Mouse (Mus musculus) liver, adult 2 months (tissue): ENCODE measurements at regions not wholly inside any gene's neighbourhood (a gene's known extent, or its start where the extent isn't known, plus 50 kb on each side); places are given as distances from the start of the nearest gene placed in this dataset.

Experiments
- DNase-seq: peaks from one replicate; pipeline ENCODE4 v3.0.0-alpha.2; 2011; ENCODE audit warnings: low read depth, low spot score; ENCODE audit errors: extremely low read depth
- H3K27ac ChIP-seq: fragments of 200-500 bp; replicated peaks from 2 replicates; pipeline ENCODE4 v1.5.1; 2012; ENCODE audit warnings: low read depth, mild to moderate bottlenecking, control low read depth, inconsistent platforms, low read length; ENCODE audit not compliant: insufficient read depth
- H3K27me3 ChIP-seq: fragments of 200-500 bp; 2 replicates; pipeline ENCODE4 v1.6.1; 2012; ENCODE audit warnings: mild to moderate bottlenecking, moderate library complexity, low read length, inconsistent platforms; ENCODE audit not compliant: control insufficient read depth, insufficient read depth
- H3K36me3 ChIP-seq: fragments of 200-500 bp; 2 replicates; pipeline ENCODE4 v1.6.1; 2012; ENCODE audit warnings: low read length, inconsistent platforms; ENCODE audit not compliant: control insufficient read depth, insufficient read depth
- H3K4me1 ChIP-seq: fragments of 200-500 bp; 2 replicates; pipeline ENCODE4 v1.6.1; 2011; ENCODE audit warnings: low read length; ENCODE audit not compliant: control insufficient read depth, insufficient read depth
- H3K4me3 ChIP-seq: fragments of 200-500 bp; 2 replicates; pipeline ENCODE4 v1.5.1; 2011; ENCODE audit warnings: low read depth, mild to moderate bottlenecking, control low read depth, low read length, moderate library complexity; ENCODE audit not compliant: insufficient read depth
- H3K79me2 ChIP-seq: fragments of 200-500 bp; 2 replicates; pipeline ENCODE4 v1.6.1; 2012; ENCODE audit warnings: inconsistent platforms, mild to moderate bottlenecking, low read length, moderate library complexity; ENCODE audit not compliant: control insufficient read depth, insufficient read depth
- H3K9ac ChIP-seq: fragments of 200-500 bp; 2 replicates; pipeline ENCODE4 v1.6.1; 2012; ENCODE audit warnings: low read depth, mild to moderate bottlenecking, control low read depth, inconsistent platforms, low read length
- CTCF ChIP-seq: fragments of 200-500 bp; IDR thresholded peaks from 2 replicates; pipeline ENCODE4 v1.5.1; 2011; ENCODE audit warnings: low read depth, low read length, control low read depth
- POLR2A ChIP-seq: fragments of 200-500 bp; IDR thresholded peaks from 2 replicates; pipeline ENCODE4 v1.6.1; 2011; ENCODE audit warnings: low read length, control low read depth; ENCODE audit not compliant: insufficient read depth; ENCODE audit errors: extremely low read depth
- WGBS: fragments of 180-500 bp; shearing (Covaris S2); methylation state at CpG from one replicate; pipeline ENCODE4 v1.1.7; 2018; 5-methylcytosine and 5-hydroxymethylcytosine counted together

GRCm38 (mm10) chr15:60132701-60133100 is 116.3 kb upstream of the 4933412E24Rik start:
- H3K79me2 ChIP-seq: no peaks in the 10 kb centered on the region
- no peaks in the 10 kb centered on the region for H3K36me3 ChIP-seq
- 80% methylated on average over 3 of the region's 3 CpGs for WGBS
- TF ChIP-seq CTCF (no peak), POLR2A (no peak)
- H3K27me3 ChIP-seq: no peaks in the 10 kb centered on the region
- H3K4me1 ChIP-seq: no peaks in the 10 kb centered on the region
- DNase-seq: no peak
- no peak overlapping the region for H3K4me3 ChIP-seq
- no peak overlapping the region for H3K9ac ChIP-seq
- H3K27ac ChIP-seq: no peak overlapping the region

GRCm38 (mm10) chr15:60124461-60124860 is 108.0 kb upstream of the 4933412E24Rik start:
- H3K27ac ChIP-seq: no peak overlapping the region
- TF ChIP-seq POLR2A: no peak
- no peak for TF ChIP-seq CTCF
- 71% methylated on average over 3 of the region's 3 CpGs for WGBS
- H3K79me2 ChIP-seq: no peaks in the 10 kb centered on the region
- no peaks in the 10 kb centered on the region for H3K36me3 ChIP-seq
- H3K9ac ChIP-seq: no peak overlapping the region
- H3K4me1 ChIP-seq: no peaks in the 10 kb centered on the region
- H3K4me3 ChIP-seq: no peak overlapping the region
- H3K27me3 ChIP-seq: no peaks in the 10 kb centered on the region
- no peak for DNase-seq

- Histone ChIP-seq H3K27ac (no peak overlapping the region), H3K4me3 (no peak overlapping the region), H3K79me2 (no peaks in the 10 kb centered on the region), H3K36me3 (no peaks in the 10 kb centered on the region), H3K9ac (no peak overlapping the region), H3K27me3 (no peaks in the 10 kb centered on the region), H3K4me1 (no peaks in the 10 kb centered on the region)
- no peak for TF ChIP-seq POLR2A
- no peak for TF ChIP-seq CTCF
- 89% methylated on average over 1 of the region's 1 CpGs for WGBS
- DNase-seq: no peak
Measured at GRCm38 (mm10) chr15:60119926-60120325, 103.5 kb upstream of the 4933412E24Rik start.

GRCm38 (mm10) chr15:60111885-60112284 is 95.5 kb upstream of the 4933412E24Rik start:
- Histone ChIP-seq H3K79me2 (no peaks in the 10 kb centered on the region), H3K36me3 (no peaks in the 10 kb centered on the region), H3K27ac (no peak overlapping the region), H3K4me3 (no peak overlapping the region), H3K9ac (no peak overlapping the region), H3K27me3 (no peaks in the 10 kb centered on the region), H3K4me1 (no peaks in the 10 kb centered on the region)
- no peak for TF ChIP-seq CTCF
- no peak for TF ChIP-seq POLR2A
- WGBS: 73% methylated on average over 3 of the region's 3 CpGs
- no peak for DNase-seq

GRCm38 (mm10) chr15:60111046-60111445 is 94.6 kb upstream of the 4933412E24Rik start:
- no peaks in the 10 kb centered on the region for H3K36me3 ChIP-seq
- no peak for TF ChIP-seq CTCF
- TF ChIP-seq POLR2A: no peak
- no peak overlapping the region for H3K9ac ChIP-seq
- no peak for DNase-seq
- 82% methylated on average over 4 of the region's 4 CpGs for WGBS
- no peak overlapping the region for H3K4me3 ChIP-seq
- no peak overlapping the region for H3K27ac ChIP-seq
- H3K27me3 ChIP-seq: no peaks in the 10 kb centered on the region
- no peaks in the 10 kb centered on the region for H3K4me1 ChIP-seq
- no peaks in the 10 kb centered on the region for H3K79me2 ChIP-seq

- Histone ChIP-seq H3K79me2 (no peaks in the 10 kb centered on the region), H3K4me3 (no peak overlapping the region), H3K9ac (no peak overlapping the region), H3K36me3 (no peaks in the 10 kb centered on the region), H3K27me3 (no peaks in the 10 kb centered on the region), H3K27ac (no peak overlapping the region), H3K4me1 (no peaks in the 10 kb centered on the region)
- 86% methylated on average over 2 of the region's 2 CpGs for WGBS
- TF ChIP-seq CTCF (no peak), POLR2A (no peak)
- DNase-seq: no peak
Measured at GRCm38 (mm10) chr15:60104126-60104525, 87.7 kb upstream of the 4933412E24Rik start.
